Comparison of ENCODE assay signal across 25 mouse cellular contexts in genomic region chr2:179414704-179415103, GRCm38 (mm10). TPM values are rescaled to one million over a fixed set of nuclear protein-coding genes. Genes with fewer than 3 reads are reported as not detected.
"Had no signal": no experiment of that assay in that cellular context is flagged by ENCODE, and none has a peak within 500 bp of the region (broad histone marks: within the 10 kb centered on the region; RNA-seq: fewer than 3 reads in every experiment).

No protein-coding gene starts in this region.

- H3K36me3 ChIP-seq: heart, embryonic 10.5 days; heart, embryonic 13.5 days; heart, embryonic 15.5 days; intestine, embryonic 15.5 days; limb, embryonic 13.5 days; limb, embryonic 15.5 days; liver, embryonic 12.5 days had no signal

- H3K27ac ChIP-seq: heart, embryonic 10.5 days; heart, embryonic 13.5 days; heart, embryonic 15.5 days; hindbrain, embryonic 14.5 days; intestine, embryonic 15.5 days; layer of hippocampus, adult 2 months; left cerebral cortex, adult 2 months; liver, embryonic 12.5 days; liver, embryonic 14.5 days had no signal

- ATAC-seq: hindbrain, embryonic 16.5 days; inflammation-experienced regulatory T-cells, adult 6 months; intestine, embryonic 15.5 days; intestine, postnatal 0 days; liver, embryonic 12.5 days had no signal

- H3K4me1 ChIP-seq: heart, embryonic 15.5 days; intestine, embryonic 15.5 days; liver, embryonic 12.5 days had no signal

- H3K4me2 ChIP-seq: heart, embryonic 13.5 days; heart, embryonic 15.5 days; hindbrain, embryonic 14.5 days; intestine, embryonic 15.5 days; limb, embryonic 13.5 days; limb, embryonic 15.5 days; liver, embryonic 12.5 days had no signal

- H3K9me3 ChIP-seq: heart, embryonic 10.5 days; heart, embryonic 13.5 days; heart, embryonic 15.5 days; intestine, embryonic 15.5 days; limb, embryonic 13.5 days; limb, embryonic 15.5 days had no signal

- H3K27me3 ChIP-seq: heart, embryonic 13.5 days; heart, embryonic 15.5 days; intestine, embryonic 15.5 days; limb, embryonic 13.5 days; limb, embryonic 15.5 days; liver, embryonic 12.5 days had no signal

- H3K4me3 ChIP-seq: heart, embryonic 10.5 days; heart, embryonic 13.5 days; heart, embryonic 15.5 days; intestine, embryonic 15.5 days; layer of hippocampus, adult 2 months; left cerebral cortex, adult 2 months; limb, embryonic 13.5 days; limb, embryonic 15.5 days; liver, embryonic 12.5 days had no signal

- H3K9ac ChIP-seq: heart, embryonic 13.5 days; heart, embryonic 15.5 days; hindbrain, embryonic 14.5 days; intestine, embryonic 15.5 days; limb, embryonic 13.5 days; limb, embryonic 15.5 days; liver, embryonic 12.5 days; liver, embryonic 14.5 days had no signal

- DNase-seq: gastrocnemius, postnatal 14 days; gastrocnemius, postnatal 36 days; heart, adult 18-20 months; heart, postnatal 14 days; heart, postnatal 36 days; kidney, adult 18-20 months; kidney, postnatal 10 days; kidney, postnatal 25 days; kidney, postnatal 4 days; left cerebral cortex, postnatal 4 days had no signal

RNA-seq across cellular contexts. Expression of gene Cdh4, which starts 27.5 kb away (rescaled TPM):
- total RNA-seq: hematopoietic stem cell, adult 5-6 weeks had no signal
- polyA plus RNA-seq: inflammation-experienced regulatory T-cells, adult 6 months had no signal
